Comparison of ENCODE assay signal across 12 mouse cellular contexts in genomic region chr14:122471449-122472085, GRCm38 (mm10). TPM values are rescaled to one million over a fixed set of nuclear protein-coding genes. Genes with fewer than 3 reads are reported as not detected.
A peak's percentile ranks its signal among the peaks of the same experiment; 100 is the strongest.
DNase-seq lines count a peak whose midpoint lies in the region; ATAC-seq and TF ChIP-seq lines count a peak whose summit lies in the region.
"Had no signal": no experiment of that assay in that cellular context is flagged by ENCODE, and none has a peak within 500 bp of the region (broad histone marks: within the 10 kb centered on the region; RNA-seq: fewer than 3 reads in every experiment).

No protein-coding gene starts in this region.

- H3K36me3 ChIP-seq in forebrain, postnatal 0 days (ENCODE audit: insufficient read depth), result no peaks in the 10 kb centered on the region
- H3K36me3 ChIP-seq in midbrain, embryonic 10.5 days, result peaks cover 8% of the 10 kb centered on the region
- H3K36me3 ChIP-seq: heart, embryonic 15.5 days; liver, embryonic 13.5 days had no signal

- peak overlapping the region; percentile 45; the same call in 1 of the 2 replicates for H3K27ac ChIP-seq in forebrain, postnatal 0 days (ENCODE audit: low read depth, low read length)
- H3K27ac ChIP-seq in midbrain, embryonic 10.5 days (replicated peaks), result no peak overlapping the region; the same call in 1 of the 2 replicates
- H3K27ac ChIP-seq in gastrocnemius, adult 2 months, result no peak overlapping the region
- H3K27ac ChIP-seq: heart, embryonic 15.5 days; liver, embryonic 13.5 days had no signal

- no peak overlapping the region for H3K9ac ChIP-seq in forebrain, postnatal 0 days
- H3K9ac ChIP-seq: heart, embryonic 15.5 days; liver, embryonic 13.5 days had no signal

- TF ChIP-seq CTCF in forebrain, postnatal 0 days (IDR thresholded peaks at IDR 0.05; ENCODE audit: low read depth), result no peak
- TF ChIP-seq CTCF in gastrocnemius, adult 2 months (IDR thresholded peaks at IDR 0.05), result no peak

- H3K4me1 ChIP-seq in forebrain, postnatal 0 days (ENCODE audit: insufficient read depth), result no peaks in the 10 kb centered on the region
- peaks cover 73% of the 10 kb centered on the region for H3K4me1 ChIP-seq in midbrain, embryonic 10.5 days

- intact Hi-C loops in gastrocnemius, adult 2 months (cut with DNase I), result loop anchor here (10.0 kb wide), 1 partner anchor 247 kb away; no protein-coding TSS in a partner anchor
- intact Hi-C loops in left cerebral cortex, postnatal 36 days (cut with DNase I), result no loop called here

- whole genome bisulfite sequencing in forebrain, postnatal 0 days, result 10% methylated on average over 31 of the region's 31 CpGs
- 8% methylated on average over 31 of the region's 31 CpGs for WGBS in midbrain, embryonic 10.5 days

- H3K27me3 ChIP-seq in forebrain, postnatal 0 days (ENCODE audit: insufficient read depth, low read length), result peaks cover 36% of the 10 kb centered on the region
- H3K27me3 ChIP-seq in midbrain, embryonic 10.5 days (ENCODE audit: low read depth, poor library complexity, severe bottlenecking), result peaks cover 100% of the 10 kb centered on the region

- H3K4me2 ChIP-seq in forebrain, postnatal 0 days (ENCODE audit: low read depth), result peak overlapping the region; percentile 56; the same call in 1 of the 2 replicates
- H3K4me2 ChIP-seq: heart, embryonic 15.5 days; liver, embryonic 13.5 days had no signal

- ATAC-seq in forebrain, postnatal 0 days, result no peak
- ATAC-seq in erythroid progenitor cell, adult 5-6 weeks (replicated peaks; ENCODE audit: low FRiP score, poor library complexity, severe bottlenecking), result no peak

- H3K9me3 ChIP-seq in forebrain, postnatal 0 days (ENCODE audit: low read length), result no peaks in the 10 kb centered on the region
- no peaks in the 10 kb centered on the region for H3K9me3 ChIP-seq in midbrain, embryonic 10.5 days (replicated peaks)
- H3K9me3 ChIP-seq: heart, embryonic 15.5 days; liver, embryonic 13.5 days had no signal

- H3K4me3 ChIP-seq in forebrain, postnatal 0 days (ENCODE audit: low read depth, low read length), result no peak overlapping the region
- peak overlapping the region; percentile 82 for H3K4me3 ChIP-seq in midbrain, embryonic 10.5 days
- H3K4me3 ChIP-seq in gastrocnemius, adult 2 months, result no peak overlapping the region
- H3K4me3 ChIP-seq: heart, embryonic 15.5 days; liver, embryonic 13.5 days; megakaryocyte, embryonic 14.5 days had no signal

- DNase-seq in right cerebral cortex, postnatal 25 days, result peak; percentile 4
- DNase-seq in right cerebral cortex, adult 18-20 months, result no peak
- DNase-seq in forebrain, postnatal 0 days, result peak; percentile 32
- DNase-seq in midbrain, embryonic 10.5 days (ENCODE audit: low spot score), result peak; percentile 49
- DNase-seq in gastrocnemius, adult 2 months, result no peak
- no peak for DNase-seq in kidney, adult 11 months
- DNase-seq in left cerebral cortex, postnatal 36 days (ENCODE audit: low spot score in 2 of 2), result no peak
- DNase-seq: liver, embryonic 13.5 days had no signal

RNA-seq across cellular contexts. Expression of gene Zic2, which starts 3.7 kb away (rescaled TPM):
- total RNA-seq in forebrain, postnatal 0 days (2014; rRNA removed), result 44.9 and 105 TPM in 2 replicates
- polyA plus RNA-seq in forebrain, postnatal 0 days (2015; fragmentation: Nextera tagmentation; extraction: Ambion mirVana), result 9.6 and 16.3 TPM in 2 replicates
- 5.7 and 6.4 TPM in 2 replicates for polyA plus RNA-seq in midbrain, embryonic 10.5 days (2016; fragmentation: Nextera tagmentation; extraction: Ambion mirVana)
- not detected for total RNA-seq in gastrocnemius, adult 2 months (2021)
- not detected in 2 replicates for total RNA-seq in erythroid progenitor cell, adult 5-6 weeks (2015; ENCODE audit: low replicate concordance)
- total RNA-seq in erythroid progenitor cell, adult 5-6 weeks (2017; ENCODE audit: low replicate concordance), result not detected in 2 replicates
- 10 to 100 TPM; 12.7 to 19.1 TPM for total RNA-seq in left cerebral cortex, postnatal 36 days (2021)
- polyA plus RNA-seq: heart, embryonic 15.5 days; large intestine, adult 2 months; liver, embryonic 13.5 days had no signal

RNA-seq across cellular contexts. Expression of gene Zic5, which starts 6.1 kb away (rescaled TPM):
- total RNA-seq in forebrain, postnatal 0 days (2014; rRNA removed), result 13.9 and 22.8 TPM in 2 replicates
- 5.1 and 13.8 TPM in 2 replicates for polyA plus RNA-seq in forebrain, postnatal 0 days (2015; fragmentation: Nextera tagmentation; extraction: Ambion mirVana)
- 13.6 and 15.3 TPM in 2 replicates for polyA plus RNA-seq in midbrain, embryonic 10.5 days (2016; fragmentation: Nextera tagmentation; extraction: Ambion mirVana)
- not detected for total RNA-seq in gastrocnemius, adult 2 months (2021)
- not detected in 2 replicates for total RNA-seq in erythroid progenitor cell, adult 5-6 weeks (2015; ENCODE audit: low replicate concordance)
- not detected in 2 replicates for total RNA-seq in erythroid progenitor cell, adult 5-6 weeks (2017; ENCODE audit: low replicate concordance)
- total RNA-seq in left cerebral cortex, postnatal 36 days (2021), result 1 to 10 TPM; 3.6 to 4.3 TPM
- polyA plus RNA-seq: large intestine, adult 2 months had no signal

RNA-seq across cellular contexts. Expression of gene Gm10837, which starts 18.8 kb away (rescaled TPM):
- 0.15 and 1.0 TPM in 2 replicates for total RNA-seq in forebrain, postnatal 0 days (2014; rRNA removed)
- polyA plus RNA-seq in forebrain, postnatal 0 days (2015; fragmentation: Nextera tagmentation; extraction: Ambion mirVana), result 0.23 TPM in 1 of 2 replicates, not detected in the other
- polyA plus RNA-seq in midbrain, embryonic 10.5 days (2016; fragmentation: Nextera tagmentation; extraction: Ambion mirVana), result 0.07 and 0.25 TPM in 2 replicates
- not detected for total RNA-seq in gastrocnemius, adult 2 months (2021)
- total RNA-seq in erythroid progenitor cell, adult 5-6 weeks (2015; ENCODE audit: low replicate concordance), result not detected in 2 replicates
- not detected in 2 replicates for total RNA-seq in erythroid progenitor cell, adult 5-6 weeks (2017; ENCODE audit: low replicate concordance)
- not detected for total RNA-seq in left cerebral cortex, postnatal 36 days (2021)
- polyA plus RNA-seq: heart, embryonic 15.5 days; large intestine, adult 2 months; liver, embryonic 13.5 days had no signal

RNA-seq across cellular contexts. Expression of gene Gm5089, which starts 20.7 kb away (rescaled TPM):
- total RNA-seq in forebrain, postnatal 0 days (2014; rRNA removed), result 0.33 and 0.38 TPM in 2 replicates
- polyA plus RNA-seq in forebrain, postnatal 0 days (2015; fragmentation: Nextera tagmentation; extraction: Ambion mirVana), result 0.12 TPM in 1 of 2 replicates, not detected in the other
- polyA plus RNA-seq in midbrain, embryonic 10.5 days (2016; fragmentation: Nextera tagmentation; extraction: Ambion mirVana), result 0.82 and 1.3 TPM in 2 replicates
- total RNA-seq in gastrocnemius, adult 2 months (2021), result not detected
- total RNA-seq in erythroid progenitor cell, adult 5-6 weeks (2015; ENCODE audit: low replicate concordance), result not detected in 2 replicates
- total RNA-seq in erythroid progenitor cell, adult 5-6 weeks (2017; ENCODE audit: low replicate concordance), result not detected in 2 replicates
- total RNA-seq in left cerebral cortex, postnatal 36 days (2021), result under 1 TPM in 1 of 2 experiments, not detected in 1; 0.25 TPM
- polyA plus RNA-seq: heart, embryonic 15.5 days; large intestine, adult 2 months; liver, embryonic 13.5 days had no signal

Comparison
In these comparisons a context has a peak if more than half of its experiments do, and no peak if none do; other contexts are left out.
1. DNase-seq: peak in right cerebral cortex, postnatal 25 days (single experiment), forebrain, postnatal 0 days (single experiment) and midbrain, embryonic 10.5 days (single experiment); none in right cerebral cortex, adult 18-20 months (single experiment), gastrocnemius, adult 2 months (single experiment), kidney, adult 11 months (single experiment) and left cerebral cortex, postnatal 36 days (0 of 2).
2. RNA of gene Zic2, which starts 3.7 kb away (total RNA-seq): 44.9 to 105 TPM in forebrain, postnatal 0 days and 12.7 to 19.1 TPM in left cerebral cortex, postnatal 36 days; not detected in gastrocnemius, adult 2 months and not detected in erythroid progenitor cell, adult 5-6 weeks; every median in the first group is over 10 times any median in the second.
3. RNA of gene Zic5, which starts 6.1 kb away (total RNA-seq): 13.9 to 22.8 TPM in forebrain, postnatal 0 days and 3.6 to 4.3 TPM in left cerebral cortex, postnatal 36 days; not detected in gastrocnemius, adult 2 months and not detected in erythroid progenitor cell, adult 5-6 weeks; every median in the first group is over 4 times any median in the second.